Mouse (Mus musculus): ENCODE measurements around the gene Il13.

- TF ChIP-seq CTCF (IDR thresholded peaks at IDR 0.05; ENCODE audit: extremely low read depth, insufficient read depth, insufficient read length, insufficient replicate concordance) (no peak), POLR2A (IDR thresholded peaks at IDR 0.05; ENCODE audit: low read depth, low read length) (no peak)
Measured at GRCm38 (mm10) chr11:53635590-53636182, 1.2 kb upstream of the Il13 start.
